Mouse (Mus musculus) thymus, adult 2 months (tissue): ENCODE results near the gene Rubcn. TPM values are rescaled to one million over a fixed set of nuclear protein-coding genes. Genes with fewer than 3 reads are reported as not detected.

ENCODE experiments used
- DNase-seq: peaks from one replicate; pipeline ENCODE4 v3.0.0; 2021
- H3K27ac ChIP-seq: fragments of 200-500 bp; 2 replicates; pipeline ENCODE4 v1.5.1; 2012; ENCODE audit warnings: low read length, control low read depth; ENCODE audit not compliant: control insufficient read depth, insufficient read depth
- H3K27me3 ChIP-seq: fragments of 200-500 bp; 2 replicates; pipeline ENCODE4 v1.6.1; 2012; ENCODE audit warnings: mild to moderate bottlenecking, low read length, moderate library complexity, mixed read lengths; ENCODE audit not compliant: control insufficient read depth, insufficient read depth
- H3K36me3 ChIP-seq: fragments of 200-500 bp; 2 replicates; pipeline ENCODE4 v1.6.1; 2012; ENCODE audit warnings: mild to moderate bottlenecking, low read length, moderate library complexity; ENCODE audit not compliant: control insufficient read depth, insufficient read depth
- H3K4me1 ChIP-seq: fragments of 200-500 bp; replicated peaks from 2 replicates; pipeline ENCODE4 v1.6.1; 2012; ENCODE audit warnings: low read length; ENCODE audit not compliant: control insufficient read depth, insufficient read depth
- H3K4me3 ChIP-seq: fragments of 200-500 bp; 2 replicates; pipeline ENCODE4 v1.5.1; 2012; ENCODE audit warnings: mild to moderate bottlenecking, low read length, control low read depth, moderate library complexity; ENCODE audit not compliant: control insufficient read depth, insufficient read depth
- CTCF ChIP-seq: fragments of 200-500 bp; IDR thresholded peaks from 2 replicates; pipeline ENCODE4 v1.5.1; 2012; ENCODE audit warnings: mild to moderate bottlenecking, control low read depth, low read length, moderate library complexity, borderline replicate concordance; ENCODE audit not compliant: control insufficient read depth, poor library complexity, insufficient read depth; ENCODE audit errors: extremely low read depth
- POLR2A ChIP-seq: fragments of 200-500 bp; IDR thresholded peaks from 2 replicates; pipeline ENCODE4 v1.6.1; 2012; ENCODE audit warnings: mild to moderate bottlenecking, low read length, control low read depth, moderate library complexity; ENCODE audit not compliant: control insufficient read depth, poor library complexity, insufficient read depth; ENCODE audit errors: extremely low read depth
- WGBS: fragments of 180-500 bp; shearing (Covaris S2); methylation state at CpG from one replicate; pipeline ENCODE4 v1.1.7; 2018; 5-methylcytosine and 5-hydroxymethylcytosine counted together
- polyA plus RNA-seq: library from polyadenylated mRNA; depleted of rRNA; stranded (reverse); fragments of >200 nt; gene quantifications from 2 replicates; pipeline ENCODE4 v1.2.3, GENCODE M21; 2012

The Rubcn gene
- polyA plus RNA-seq, 1 experiment = 36.4 TPM

DNA sequence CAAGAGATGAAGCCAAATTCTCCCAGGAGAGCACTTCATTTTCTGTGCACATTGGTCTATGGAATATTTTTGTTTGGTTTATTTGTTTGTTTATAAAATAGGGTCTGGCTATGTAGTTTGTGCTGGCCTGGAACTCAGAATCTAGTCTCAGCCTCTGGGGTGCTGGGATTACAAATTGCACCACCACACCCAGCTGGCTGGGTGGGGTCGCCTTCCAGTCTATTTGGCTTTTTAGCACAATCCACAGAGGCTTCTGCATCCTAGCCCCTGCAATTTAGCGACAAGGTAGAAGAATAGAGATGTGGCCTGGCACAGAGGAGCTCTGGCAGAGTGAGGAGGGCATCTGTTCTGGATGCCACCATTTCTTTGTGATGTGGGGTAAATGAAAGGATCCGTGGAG, 63.8 kb downstream of the Rubcn start:
- Histone ChIP-seq H3K27ac (no peak overlapping the region), H3K27me3 (no peaks in the 10 kb centered on the region), H3K4me3 (no peak overlapping the region), H3K36me3 (no peaks in the 10 kb centered on the region), H3K4me1 (peaks cover 4% of the 10 kb centered on the region; the same call in 1 of the 2 replicates)
- WGBS = 84% methylated on average over 3 of the region's 3 CpGs
- TF ChIP-seq POLR2A (no peak), CTCF (no peak)
- DNase-seq = no peak

DNA sequence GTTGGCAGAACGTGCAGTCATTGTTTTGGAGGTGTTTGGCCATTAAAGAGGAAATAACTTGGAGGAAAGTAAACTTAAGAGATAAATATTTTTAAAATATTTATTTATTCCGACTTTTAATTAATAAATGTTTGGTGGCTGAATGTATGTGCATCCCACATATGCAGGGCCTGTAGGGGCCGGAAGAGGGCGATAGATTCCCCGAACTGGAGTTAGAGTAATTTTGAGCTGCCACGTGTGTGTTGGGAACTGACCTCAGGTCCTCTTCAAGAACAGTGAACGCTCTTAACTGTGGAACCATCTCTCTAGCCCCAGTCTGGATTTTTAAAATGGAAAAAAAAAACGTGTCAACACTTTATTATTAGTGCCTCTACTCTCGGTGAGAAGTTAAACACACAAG, 64.2 kb downstream of the Rubcn start:
- WGBS = 60% methylated on average over 9 of the region's 9 CpGs
- no peak for TF ChIP-seq CTCF
- no peaks in the 10 kb centered on the region for H3K36me3 ChIP-seq
- H3K4me3 ChIP-seq = no peak overlapping the region
- no peaks in the 10 kb centered on the region for H3K27me3 ChIP-seq
- H3K4me1 ChIP-seq = peaks cover 4% of the 10 kb centered on the region; the same call in 1 of the 2 replicates
- H3K27ac ChIP-seq = no peak overlapping the region
- peak; percentile 6 for DNase-seq

DNA sequence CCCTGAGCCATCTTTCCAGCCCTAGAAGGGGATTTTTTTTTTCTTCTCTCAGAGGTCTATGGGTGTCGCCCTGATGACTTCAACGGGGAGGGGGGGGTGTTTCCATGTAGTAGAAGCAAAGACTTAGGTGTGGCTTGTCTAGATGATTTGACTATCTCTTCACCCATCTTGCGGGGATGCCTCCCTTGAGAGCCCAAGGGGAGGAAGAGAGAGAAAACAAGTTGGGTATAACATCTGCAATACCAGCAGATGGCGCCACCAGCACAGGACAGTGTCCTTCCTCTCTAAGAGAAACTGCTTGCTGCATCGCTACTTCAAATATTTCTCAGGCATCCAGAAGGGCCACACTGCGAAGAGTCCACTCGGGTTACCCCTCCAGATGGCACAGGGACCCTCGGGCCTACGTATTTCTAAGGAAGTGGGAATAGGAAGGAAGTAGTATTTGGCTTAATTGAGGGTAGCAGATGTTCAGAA, 64.6 kb downstream of the Rubcn start:
- Histone ChIP-seq H3K4me1 (peaks cover 4% of the 10 kb centered on the region; the same call in 1 of the 2 replicates), H3K36me3 (no peaks in the 10 kb centered on the region), H3K27ac (no peak overlapping the region), H3K27me3 (no peaks in the 10 kb centered on the region), H3K4me3 (no peak overlapping the region)
- 2% methylated on average over 9 of the region's 9 CpGs for WGBS
- TF ChIP-seq CTCF = no peak
- no peak for TF ChIP-seq POLR2A
- peak; percentile 88 for DNase-seq

DNA sequence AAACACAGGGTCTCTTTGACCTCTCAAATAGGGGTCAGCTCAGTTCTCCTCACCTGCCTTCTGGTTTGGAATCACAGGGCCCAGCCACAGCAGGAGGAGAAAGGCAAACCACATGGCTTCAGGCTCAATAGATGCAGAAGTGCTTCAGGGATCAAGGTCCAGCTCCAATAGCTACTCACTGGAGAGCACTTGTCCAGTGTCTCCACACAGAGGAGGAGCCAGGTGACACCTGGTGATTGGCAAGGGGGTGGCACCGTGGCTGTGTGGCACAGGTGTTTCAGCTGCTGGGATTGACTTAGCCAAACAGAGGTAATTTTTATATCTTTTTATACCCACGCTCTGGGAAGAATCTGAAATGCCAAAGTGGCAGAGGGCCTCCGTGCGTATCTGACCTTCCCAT, 67.2 kb downstream of the Rubcn start, which contains the start of gene Smbd1:
Gene Smbd1 (minus strand): TSS at position 157 of the 400 bp plus-strand sequence.
- Histone ChIP-seq H3K4me1 (peaks cover 5% of the 10 kb centered on the region; the same call in 1 of the 2 replicates), H3K36me3 (no peaks in the 10 kb centered on the region), H3K4me3 (no peak within 1 kb of the TSS), H3K27me3 (no peaks in the 10 kb centered on the region), H3K27ac (no peak within 1 kb of the TSS)
- 93% methylated on average over 4 of the region's 4 CpGs for WGBS
- no peak for TF ChIP-seq CTCF
- TF ChIP-seq POLR2A = no peak
- no peak for DNase-seq

GRCm38 (mm10) chr16:32807408-32808185, 70.0 kb downstream of the Rubcn start:
- Histone ChIP-seq H3K27me3 (no peaks in the 10 kb centered on the region), H3K36me3 (no peaks in the 10 kb centered on the region), H3K4me3 (no peak overlapping the region), H3K27ac (no peak overlapping the region), H3K4me1 (0 out of 2 replicates have a peak, but pooled peaks cover 2% of the 10 kb centered on the region)
- TF ChIP-seq CTCF (no peak), POLR2A (no peak)
- no peak for DNase-seq
- WGBS = 73% methylated on average over 8 of the region's 8 CpGs

- Histone ChIP-seq H3K4me3 (no peak overlapping the region), H3K36me3 (no peaks in the 10 kb centered on the region), H3K27ac (no peak overlapping the region), H3K4me1 (0 out of 2 replicates have a peak, but pooled peaks cover 2% of the 10 kb centered on the region), H3K27me3 (no peaks in the 10 kb centered on the region)
- DNase-seq = no peak
- whole genome bisulfite sequencing = 84% methylated on average over 7 of the region's 7 CpGs
- no peak for TF ChIP-seq POLR2A
- TF ChIP-seq CTCF = no peak
These were observed 72.4 kb downstream of the Rubcn start for GRCm38 (mm10) chr16:32805151-32805550.
